Mouse (Mus musculus) kidney, postnatal 4 days (tissue): ENCODE measurements around the gene Slc2a1.

ENCODE experiments used
- DNase-seq, 2 experiments: peaks; one replicate each; pipeline ENCODE4 v3.0.0; 2021; ENCODE audit warnings: mixed read lengths in 2 of 2

Gene Slc2a1

GRCm38 (mm10) chr4:119180133-119180707, 71.7 kb downstream of the Slc2a1 start:
- no peak for DNase-seq

GRCm38 (mm10) chr4:119181456-119181855, 72.9 kb downstream of the Slc2a1 start:
- DNase-seq, result no peak

GRCm38 (mm10) chr4:119183525-119183924, 75.0 kb downstream of the Slc2a1 start:
- DNase-seq, result no peak

- no peak for DNase-seq
These were observed 77.3 kb downstream of the Slc2a1 start for GRCm38 (mm10) chr4:119185771-119186170.
